Mouse (Mus musculus) midbrain, embryonic 13.5 days (tissue): Measurements from ENCODE around the gene Nfatc3. TPM values are rescaled to one million over a fixed set of nuclear protein-coding genes. Genes with fewer than 3 reads are reported as not detected.

Source experiments
- ATAC-seq: fragments of 200-750 bp; cut with Nextera tagmentation; 2 replicates; pipeline ENCODE4 v1.8.0; 2017; ENCODE audit warnings: mild to moderate bottlenecking, moderate TSS enrichment, moderate library complexity
- H3K27ac ChIP-seq: fragments of 300-500 bp; sonication (generic); 2 replicates; pipeline ENCODE4 v1.5.1; 2015; ENCODE audit warnings: inconsistent platforms, mild to moderate bottlenecking, moderate library complexity
- H3K27me3 ChIP-seq: fragments of 300-500 bp; sonication (generic); 2 replicates; pipeline ENCODE4 v1.6.1; 2015; ENCODE audit warnings: mild to moderate bottlenecking, inconsistent platforms
- H3K36me3 ChIP-seq: fragments of 300-500 bp; sonication (generic); 2 replicates; pipeline ENCODE4 v1.6.1; 2015; ENCODE audit warnings: mild to moderate bottlenecking, inconsistent platforms
- H3K4me1 ChIP-seq: fragments of 300-500 bp; sonication (generic); replicated peaks from 2 replicates; pipeline ENCODE4 v1.6.1; 2015; ENCODE audit warnings: inconsistent platforms
- H3K4me2 ChIP-seq: fragments of 300-500 bp; sonication (generic); replicated peaks from 2 replicates; pipeline ENCODE4 v1.6.1; 2015; ENCODE audit warnings: moderate library complexity, mild to moderate bottlenecking, inconsistent platforms
- H3K4me3 ChIP-seq: fragments of 300-500 bp; sonication (generic); replicated peaks from 2 replicates; pipeline ENCODE4 v1.5.1; 2015; ENCODE audit warnings: mild to moderate bottlenecking, inconsistent platforms
- H3K9ac ChIP-seq: fragments of 300-500 bp; sonication (generic); replicated peaks from 2 replicates; pipeline ENCODE4 v1.6.1; 2015; ENCODE audit warnings: mild to moderate bottlenecking, inconsistent platforms
- H3K9me3 ChIP-seq: fragments of 300-500 bp; sonication (generic); 2 replicates; pipeline ENCODE4 v1.6.1; 2016; ENCODE audit warnings: mild to moderate bottlenecking, inconsistent platforms
- WGBS: fragments of 180-500 bp; shearing (Covaris S2); methylation state at CpG from one replicate; pipeline ENCODE4 v1.1.7; 2015; 5-methylcytosine and 5-hydroxymethylcytosine counted together
- polyA plus RNA-seq: library from polyadenylated mRNA; unstranded; fragments of >200 nt; fragmentation: Nextera tagmentation; extraction: Ambion mirVana; gene quantifications from 2 replicates; pipeline ENCODE4 v1.2.1, GENCODE M21; 2015

Nfatc3 gene
- polyA plus RNA-seq, 1 experiment from 2014 or later: 4.4 TPM

DNA sequence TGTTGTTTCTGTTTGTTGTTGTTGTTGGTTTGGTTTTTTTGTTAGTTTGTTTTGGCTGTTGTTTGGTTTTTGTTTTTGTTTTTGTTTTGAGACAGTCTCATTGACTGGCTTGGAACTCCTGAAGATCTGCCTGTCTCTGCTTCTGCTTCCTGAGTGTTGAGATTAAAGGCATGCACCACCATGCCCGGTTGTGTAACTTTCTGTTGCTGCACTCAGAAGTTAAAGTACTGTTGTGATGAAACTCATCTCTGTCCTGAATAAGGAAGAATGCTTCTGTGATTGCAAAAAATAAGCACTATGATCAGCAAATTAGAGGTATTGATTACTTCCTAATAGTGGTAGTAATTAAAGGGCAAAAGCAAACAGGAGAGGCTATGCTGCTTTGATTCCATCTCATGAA is 47.6 kb downstream of the Nfatc3 start:
- 83% methylated on average over 1 of the region's 1 CpGs for WGBS
- H3K27me3 ChIP-seq: no peaks in the 10 kb centered on the region
- no peak for ATAC-seq

DNA sequence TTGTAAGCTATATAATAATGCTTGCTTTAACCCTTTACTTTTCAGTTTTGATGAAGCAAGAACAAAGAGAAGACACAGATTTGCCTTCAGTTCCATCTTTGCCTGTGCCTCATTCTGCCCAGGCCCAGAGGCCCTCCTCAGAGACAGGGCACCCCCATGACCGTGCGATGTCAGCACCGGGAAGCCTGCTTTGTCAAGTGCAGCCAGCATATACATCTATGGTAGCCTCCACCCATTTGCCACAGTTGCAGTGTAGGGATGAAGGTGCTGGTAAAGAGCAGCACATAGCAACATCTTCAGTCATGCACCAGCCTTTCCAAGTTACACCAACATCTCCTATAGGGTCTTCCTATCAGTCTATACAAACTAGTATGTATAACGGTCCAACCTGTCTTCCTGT is 49.4 kb downstream of the Nfatc3 start:
- Histone ChIP-seq H3K27me3 (no peaks in the 10 kb centered on the region), H3K9ac (no peak overlapping the region), H3K4me1 (no peaks in the 10 kb centered on the region), H3K4me2 (no peak overlapping the region), H3K9me3 (no peaks in the 10 kb centered on the region), H3K36me3 (peaks cover 44% of the 10 kb centered on the region), H3K4me3 (no peak overlapping the region), H3K27ac (no peak overlapping the region)
- no peak for ATAC-seq
- WGBS: 97% methylated on average over 4 of the region's 4 CpGs

More for the DNA sequence above, 47.6 kb downstream of the Nfatc3 start:
- no peaks in the 10 kb centered on the region for H3K4me1 ChIP-seq
- H3K27ac ChIP-seq: no peak overlapping the region
- H3K4me2 ChIP-seq: no peak overlapping the region
- H3K4me3 ChIP-seq: no peak overlapping the region
- H3K9ac ChIP-seq: no peak overlapping the region
- H3K36me3 ChIP-seq: peaks cover 42% of the 10 kb centered on the region
- no peaks in the 10 kb centered on the region for H3K9me3 ChIP-seq

DNA sequence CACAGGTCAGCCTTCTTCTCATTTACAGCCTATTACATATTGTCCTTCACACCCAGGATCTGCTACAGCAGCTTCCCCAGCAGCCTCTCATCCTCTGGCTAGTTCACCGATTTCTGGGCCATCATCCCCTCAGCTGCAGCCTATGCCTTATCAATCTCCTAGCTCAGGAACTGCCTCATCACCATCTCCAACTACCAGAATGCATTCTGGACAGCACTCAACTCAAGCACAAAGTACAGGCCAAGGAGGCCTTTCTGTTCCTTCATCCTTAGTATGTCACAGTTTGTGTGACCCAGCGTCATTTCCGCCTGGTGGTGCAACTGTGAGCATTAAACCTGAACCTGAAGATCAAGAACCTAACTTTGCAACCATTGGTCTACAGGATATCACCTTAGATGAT is 50.1 kb downstream of the Nfatc3 start:
- no peaks in the 10 kb centered on the region for H3K9me3 ChIP-seq
- H3K4me3 ChIP-seq: no peak overlapping the region
- no peak overlapping the region for H3K9ac ChIP-seq
- WGBS: 95% methylated on average over 3 of the region's 3 CpGs
- H3K4me1 ChIP-seq: no peaks in the 10 kb centered on the region
- peaks cover 40% of the 10 kb centered on the region for H3K36me3 ChIP-seq
- no peak overlapping the region for H3K4me2 ChIP-seq
- no peak overlapping the region for H3K27ac ChIP-seq
- ATAC-seq: no peak
- no peaks in the 10 kb centered on the region for H3K27me3 ChIP-seq

DNA sequence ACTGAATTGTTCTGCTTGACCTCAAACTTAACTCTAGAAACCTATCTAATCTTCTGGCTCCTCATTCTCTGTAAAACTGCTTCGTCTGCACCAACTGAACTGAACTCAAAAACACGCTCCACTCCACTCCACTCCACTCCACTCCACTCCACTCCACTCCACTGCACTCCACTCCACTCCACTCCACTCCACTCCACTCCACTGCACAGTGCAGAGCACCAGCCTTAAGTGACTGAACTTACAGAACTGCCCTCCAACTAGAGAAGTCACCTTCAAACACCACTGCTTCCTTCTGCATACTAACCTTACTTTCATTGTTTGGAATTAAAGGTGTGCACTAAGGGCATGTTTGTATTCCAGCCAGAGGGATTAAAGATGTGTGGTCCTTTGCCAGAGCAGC is 53.4 kb downstream of the Nfatc3 start:
- 83% methylated on average over 2 of the region's 2 CpGs for WGBS
- Histone ChIP-seq H3K27ac (no peak overlapping the region), H3K27me3 (no peaks in the 10 kb centered on the region), H3K9ac (no peak overlapping the region), H3K4me2 (no peak overlapping the region), H3K4me3 (no peak overlapping the region), H3K36me3 (peaks cover 44% of the 10 kb centered on the region), H3K9me3 (no peaks in the 10 kb centered on the region), H3K4me1 (no peaks in the 10 kb centered on the region)
- no peak for ATAC-seq

DNA sequence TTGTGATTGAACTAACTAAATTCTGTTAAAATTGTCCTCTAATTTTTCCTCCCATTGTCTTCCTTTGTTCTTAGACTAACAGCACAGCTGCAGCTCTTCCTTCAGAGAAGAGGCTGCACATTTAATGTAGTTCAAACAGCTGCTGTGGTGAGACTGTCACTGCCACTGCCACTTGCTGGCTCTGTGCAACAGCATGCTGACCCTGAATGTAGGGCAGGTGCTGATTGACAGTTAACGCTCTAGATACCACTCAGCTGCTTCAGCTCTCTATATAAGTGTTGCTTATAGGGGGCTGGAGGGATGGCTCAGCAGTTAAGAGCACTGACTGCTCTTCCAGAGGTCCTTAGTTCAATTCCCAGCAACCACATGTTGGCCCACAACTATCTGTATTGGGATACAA is 53.9 kb downstream of the Nfatc3 start:
- H3K4me1 ChIP-seq: no peaks in the 10 kb centered on the region

DNA sequence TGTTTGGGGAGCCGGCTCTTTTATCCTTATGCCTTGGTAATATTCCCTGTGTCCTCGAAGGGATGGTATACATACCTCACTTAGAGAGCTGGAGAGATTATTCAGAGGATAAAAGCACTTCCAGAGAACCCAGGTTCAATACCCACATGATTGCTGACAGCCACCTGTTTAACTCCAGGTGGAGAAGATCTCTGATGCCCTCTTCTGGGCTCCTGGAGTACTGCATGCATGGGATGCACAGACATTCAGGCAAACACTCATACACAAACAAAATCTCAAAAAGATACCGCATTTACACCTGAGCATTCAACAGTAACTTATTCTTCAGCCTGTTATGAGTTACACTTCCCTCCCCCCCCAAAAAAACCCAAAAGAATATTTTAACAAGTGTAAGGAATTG is 57.3 kb downstream of the Nfatc3 start:
- Histone ChIP-seq H3K27me3 (no peaks in the 10 kb centered on the region), H3K9me3 (no peaks in the 10 kb centered on the region), H3K4me2 (no peak overlapping the region), H3K4me1 (no peaks in the 10 kb centered on the region), H3K4me3 (no peak overlapping the region), H3K36me3 (peaks cover 31% of the 10 kb centered on the region), H3K27ac (no peak overlapping the region), H3K9ac (no peak overlapping the region)
- no peak for ATAC-seq
- 95% methylated on average over 3 of the region's 3 CpGs for WGBS

More for the DNA sequence above, 53.9 kb downstream of the Nfatc3 start:
- no peaks in the 10 kb centered on the region for H3K27me3 ChIP-seq
- no peak overlapping the region for H3K9ac ChIP-seq
- no peaks in the 10 kb centered on the region for H3K9me3 ChIP-seq
- no peak overlapping the region for H3K27ac ChIP-seq
- peaks cover 43% of the 10 kb centered on the region for H3K36me3 ChIP-seq
- 91% methylated on average over 1 of the region's 1 CpGs for WGBS
- ATAC-seq: no peak
- H3K4me3 ChIP-seq: no peak overlapping the region
- no peak overlapping the region for H3K4me2 ChIP-seq

DNA sequence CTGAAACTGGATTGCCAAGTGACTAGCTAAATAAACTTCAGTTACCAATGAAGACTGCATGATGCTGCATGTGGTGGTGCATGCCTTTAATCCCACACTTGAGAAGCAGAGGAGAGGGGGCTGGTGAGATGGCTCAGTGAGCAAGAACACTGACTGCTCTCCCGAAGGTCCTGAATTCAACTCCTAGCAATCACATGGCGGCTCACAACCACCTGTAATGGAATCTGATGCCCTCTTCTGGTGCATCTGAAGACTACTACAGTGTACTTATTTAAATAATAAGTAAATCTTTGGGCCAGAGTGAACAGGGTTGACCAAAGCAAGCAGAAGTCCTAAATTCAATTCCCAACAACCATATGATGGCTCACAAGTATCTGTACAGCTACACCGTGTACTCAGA is 64.8 kb downstream of the Nfatc3 start:
- Histone ChIP-seq H3K27me3 (no peaks in the 10 kb centered on the region), H3K4me1 (no peaks in the 10 kb centered on the region), H3K9me3 (no peaks in the 10 kb centered on the region), H3K9ac (no peak overlapping the region), H3K36me3 (peaks cover 25% of the 10 kb centered on the region; the same call in 1 of the 2 replicates), H3K27ac (no peak overlapping the region), H3K4me2 (no peak overlapping the region), H3K4me3 (no peak overlapping the region)
- 80% methylated on average over 3 of the region's 3 CpGs for WGBS
- no peak for ATAC-seq

DNA sequence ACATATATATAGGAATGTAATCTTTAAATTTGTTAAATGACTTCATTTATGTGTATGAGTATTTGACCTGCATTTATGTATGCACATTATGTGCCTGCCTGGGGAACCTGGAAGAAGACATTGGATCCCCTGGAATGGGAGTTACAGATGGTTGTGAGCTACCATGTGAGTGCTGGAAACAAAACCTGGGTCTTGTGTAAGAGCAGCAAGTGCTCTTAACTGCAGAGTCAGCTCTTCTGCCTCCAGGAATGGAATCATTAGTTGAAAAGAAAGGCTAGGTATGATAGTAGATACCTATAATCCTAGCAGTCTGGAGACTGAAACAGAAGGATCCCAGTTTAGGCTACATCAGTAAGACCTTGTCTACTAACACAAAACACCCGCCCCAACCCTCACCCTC is 67.4 kb downstream of the Nfatc3 start:
- no peak overlapping the region for H3K27ac ChIP-seq
- no peak overlapping the region for H3K9ac ChIP-seq
- no peaks in the 10 kb centered on the region for H3K27me3 ChIP-seq
- H3K4me3 ChIP-seq: no peak overlapping the region
- WGBS: 100% methylated on average over 1 of the region's 1 CpGs
- peaks cover 34% of the 10 kb centered on the region for H3K36me3 ChIP-seq
- no peak overlapping the region for H3K4me2 ChIP-seq
- no peaks in the 10 kb centered on the region for H3K9me3 ChIP-seq
- no peaks in the 10 kb centered on the region for H3K4me1 ChIP-seq
- ATAC-seq: no peak

DNA sequence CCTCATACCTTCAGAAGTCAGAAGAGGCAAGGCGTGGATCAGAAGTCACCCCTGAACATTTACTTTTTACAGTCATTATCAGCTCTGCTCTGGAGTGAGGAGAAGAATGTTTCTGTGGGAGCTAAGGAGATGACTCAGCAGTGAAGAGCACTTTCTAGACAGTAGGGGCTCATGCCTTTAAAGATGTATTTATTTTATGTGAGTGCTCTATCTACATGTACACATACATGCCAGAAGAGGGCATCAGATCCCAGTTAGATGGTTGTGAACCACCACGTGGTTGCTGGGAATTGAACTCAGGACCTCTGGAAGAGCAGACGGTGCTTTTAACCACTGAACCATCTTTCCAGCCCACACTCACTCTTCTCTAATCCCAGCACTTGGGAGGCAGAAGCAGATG is 68.4 kb downstream of the Nfatc3 start:
- no peak overlapping the region for H3K4me3 ChIP-seq
- H3K4me1 ChIP-seq: no peaks in the 10 kb centered on the region
- no peak overlapping the region for H3K27ac ChIP-seq
- no peak for ATAC-seq
- no peaks in the 10 kb centered on the region for H3K9me3 ChIP-seq
- H3K27me3 ChIP-seq: no peaks in the 10 kb centered on the region
- H3K4me2 ChIP-seq: no peak overlapping the region
- no peak overlapping the region for H3K9ac ChIP-seq
- peaks cover 38% of the 10 kb centered on the region for H3K36me3 ChIP-seq
- 82% methylated on average over 3 of the region's 3 CpGs for WGBS

DNA sequence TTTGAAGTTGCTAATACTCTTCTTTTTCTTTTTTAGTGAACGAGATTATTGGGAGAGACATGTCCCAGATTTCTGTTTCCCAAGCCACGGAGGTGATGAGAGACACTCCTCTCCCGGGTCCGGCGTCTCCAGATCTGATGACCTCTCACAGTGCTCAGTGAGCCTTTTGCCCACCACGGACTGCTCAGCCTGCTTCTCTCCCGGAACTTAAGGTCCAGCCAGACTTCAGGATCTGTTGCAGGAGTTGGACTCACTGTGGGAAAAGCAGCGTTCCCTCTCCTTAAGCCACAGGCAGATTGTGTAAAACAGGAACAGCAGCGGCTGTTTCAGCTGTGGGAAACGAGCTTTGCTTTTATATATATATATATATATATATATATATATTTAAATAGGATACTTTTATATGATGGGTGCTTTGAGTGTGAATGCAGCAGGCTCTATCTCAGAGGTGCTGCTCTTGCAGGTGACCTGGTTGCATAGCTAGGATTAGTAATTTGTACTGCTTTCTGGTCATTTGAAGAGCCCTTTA is 69.3 kb downstream of the Nfatc3 start:
- Histone ChIP-seq H3K27me3 (peaks cover 2% of the 10 kb centered on the region), H3K4me3 (no peak overlapping the region), H3K4me1 (no peaks in the 10 kb centered on the region), H3K27ac (no peak overlapping the region), H3K9ac (no peak overlapping the region), H3K9me3 (no peaks in the 10 kb centered on the region), H3K36me3 (peaks cover 47% of the 10 kb centered on the region), H3K4me2 (no peak overlapping the region)
- ATAC-seq: no peak
- WGBS: 92% methylated on average over 10 of the region's 10 CpGs

DNA sequence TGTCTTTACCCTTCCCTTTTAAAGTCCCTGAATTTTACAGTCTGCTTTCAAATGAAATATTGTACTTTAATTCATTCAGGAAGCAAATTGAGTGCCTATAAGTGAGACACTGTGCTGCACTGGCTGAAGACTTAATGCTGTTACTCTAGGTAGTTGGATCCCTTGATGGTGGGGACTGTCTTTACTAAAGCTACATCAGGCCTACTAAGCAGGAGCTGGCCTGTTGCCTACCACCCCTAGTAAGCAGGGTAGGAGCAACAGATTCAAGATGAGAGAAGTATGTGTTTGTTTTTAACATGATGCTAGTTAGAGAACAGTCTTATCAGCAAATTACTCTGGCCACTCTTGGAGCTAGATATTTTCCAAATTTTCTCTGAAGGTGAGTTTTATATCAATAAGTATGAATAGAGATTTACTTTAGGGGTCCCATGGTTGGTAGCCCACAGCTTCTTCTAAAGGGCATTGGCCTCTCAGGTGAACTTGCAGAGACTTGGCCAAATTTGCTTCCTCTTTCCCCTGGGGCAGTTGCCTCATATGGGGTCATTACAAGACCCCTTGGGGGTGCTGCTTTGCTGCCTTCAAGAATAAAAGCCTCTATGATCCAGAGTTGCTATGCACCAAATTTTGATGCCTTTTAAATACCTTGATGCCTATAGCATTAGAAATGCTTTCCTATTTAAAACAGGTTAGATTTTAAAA is 70.7 kb downstream of the Nfatc3 start:
- Histone ChIP-seq H3K4me2 (no peak overlapping the region), H3K9me3 (no peaks in the 10 kb centered on the region)

DNA sequence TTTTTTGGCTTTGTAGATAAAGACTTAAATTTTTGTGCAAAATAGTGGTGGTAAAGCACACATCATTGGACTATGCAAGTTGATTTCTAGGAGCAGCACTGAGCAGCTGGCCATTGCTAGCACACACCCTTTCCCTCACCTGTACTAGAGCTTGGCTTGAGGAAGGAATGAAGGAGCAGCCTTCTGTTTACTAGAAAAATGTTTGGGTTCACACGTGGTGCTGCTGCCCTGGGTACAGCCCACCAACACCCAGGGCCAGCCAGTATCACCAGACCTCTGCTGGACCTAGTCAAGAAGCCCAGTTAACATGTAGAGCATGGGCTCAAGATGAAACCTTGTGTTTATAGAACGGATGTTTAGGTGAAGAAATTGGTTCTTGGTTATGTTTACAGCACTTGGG is 71.4 kb downstream of the Nfatc3 start:
- no peak overlapping the region for H3K27ac ChIP-seq
- no peak overlapping the region for H3K4me3 ChIP-seq
- H3K9me3 ChIP-seq: no peaks in the 10 kb centered on the region
- no peak for ATAC-seq
- no peaks in the 10 kb centered on the region for H3K4me1 ChIP-seq
- H3K27me3 ChIP-seq: peaks cover 23% of the 10 kb centered on the region
- no peak overlapping the region for H3K4me2 ChIP-seq
- WGBS: 94% methylated on average over 2 of the region's 2 CpGs
- no peak overlapping the region for H3K9ac ChIP-seq
- peaks cover 44% of the 10 kb centered on the region for H3K36me3 ChIP-seq

More for the DNA sequence above, 70.7 kb downstream of the Nfatc3 start:
- peaks cover 44% of the 10 kb centered on the region for H3K36me3 ChIP-seq
- H3K9ac ChIP-seq: no peak overlapping the region
- H3K27ac ChIP-seq: no peak overlapping the region
- no peak for ATAC-seq
- no peaks in the 10 kb centered on the region for H3K4me1 ChIP-seq
- H3K4me3 ChIP-seq: no peak overlapping the region
- peaks cover 17% of the 10 kb centered on the region for H3K27me3 ChIP-seq

DNA sequence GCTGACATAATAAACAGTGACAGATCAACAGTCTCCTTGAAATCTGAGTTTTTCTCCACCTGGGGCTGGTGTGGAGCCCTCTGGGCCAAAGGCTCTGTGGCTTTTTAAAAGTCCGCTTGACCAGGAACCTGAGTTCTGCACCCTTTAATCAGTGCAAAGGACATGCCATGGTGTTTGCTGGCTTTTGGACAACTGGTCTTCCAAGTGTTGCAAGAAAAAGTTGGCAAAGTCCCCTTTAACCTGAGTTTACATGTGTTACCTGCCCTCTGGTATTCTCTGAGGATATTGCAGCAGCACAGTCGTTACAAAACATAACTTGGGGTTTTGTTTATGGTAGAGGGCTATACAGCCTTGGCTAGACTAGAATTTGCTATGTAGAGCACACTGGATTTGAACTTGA is 71.9 kb downstream of the Nfatc3 start:
- Histone ChIP-seq H3K4me3 (no peak overlapping the region), H3K9me3 (no peaks in the 10 kb centered on the region), H3K27me3 (peaks cover 28% of the 10 kb centered on the region), H3K36me3 (peaks cover 44% of the 10 kb centered on the region), H3K4me1 (no peaks in the 10 kb centered on the region; the same call in 1 of the 2 replicates), H3K27ac (no peak overlapping the region), H3K4me2 (no peak overlapping the region), H3K9ac (no peak overlapping the region)
- WGBS: 92% methylated on average over 2 of the region's 2 CpGs
- ATAC-seq: no peak
